Mouse (Mus musculus) neural tube, embryonic 11.5 days (tissue): ENCODE measurements around the gene Dock8. TPM values are rescaled to one million over a fixed set of nuclear protein-coding genes. Genes with fewer than 3 reads are reported as not detected.

Experiments
- ATAC-seq: fragments of 200-750 bp; cut with Nextera tagmentation; 2 replicates; pipeline ENCODE4 v1.8.0; 2017; ENCODE audit warnings: moderate number of reproducible peaks, mild to moderate bottlenecking, moderate TSS enrichment, moderate library complexity; ENCODE audit not compliant: insufficient read depth, low FRiP score, low TSS enrichment
- DNase-seq: peaks from one replicate; pipeline ENCODE4 v3.0.0-alpha.2; 2015; ENCODE audit warnings: low spot score
- H3K27ac ChIP-seq: fragments of 300-500 bp; sonication (generic); 2 replicates; pipeline ENCODE4 v1.5.1; 2014; ENCODE audit warnings: low read depth, mild to moderate bottlenecking, low read length
- H3K27me3 ChIP-seq: fragments of 300-500 bp; sonication (generic); 2 replicates; pipeline ENCODE4 v1.6.1; 2014; ENCODE audit warnings: mild to moderate bottlenecking, low read length, mixed read lengths; ENCODE audit not compliant: control insufficient read depth, insufficient read depth
- H3K36me3 ChIP-seq: fragments of 300-500 bp; sonication (generic); 2 replicates; pipeline ENCODE4 v1.6.1; 2014; ENCODE audit warnings: mild to moderate bottlenecking, low read length, moderate library complexity, mixed read lengths; ENCODE audit not compliant: control insufficient read depth, insufficient read depth
- H3K4me1 ChIP-seq: fragments of 300-500 bp; sonication (generic); 2 replicates; pipeline ENCODE4 v1.6.1; 2014; ENCODE audit warnings: low read length, mixed read lengths; ENCODE audit not compliant: control insufficient read depth, insufficient read depth
- H3K4me2 ChIP-seq: fragments of 300-500 bp; sonication (generic); 2 replicates; pipeline ENCODE4 v1.6.1; 2014; ENCODE audit warnings: low read depth, mild to moderate bottlenecking, moderate library complexity
- H3K4me3 ChIP-seq: fragments of 300-500 bp; sonication (generic); 2 replicates; pipeline ENCODE4 v1.5.1; 2014; ENCODE audit warnings: low read depth, low read length
- H3K9ac ChIP-seq: fragments of 300-500 bp; sonication (generic); 2 replicates; pipeline ENCODE4 v1.6.1; 2014; ENCODE audit warnings: mild to moderate bottlenecking, low read length
- H3K9me3 ChIP-seq: fragments of 300-500 bp; sonication (generic); 2 replicates; pipeline ENCODE4 v1.6.1; 2016; ENCODE audit warnings: low read length; ENCODE audit not compliant: control insufficient read depth
- WGBS: fragments of 180-500 bp; shearing (Covaris S2); extraction: QIAGEN DNeasy Blood & Tissue Kit; methylation state at CpG from one replicate; pipeline ENCODE4 v1.1.7; 2014; 5-methylcytosine and 5-hydroxymethylcytosine counted together
- polyA plus RNA-seq: library from polyadenylated mRNA; unstranded; fragments of >200 nt; fragmentation: Nextera tagmentation; extraction: Ambion mirVana; gene quantifications from 2 replicates; pipeline ENCODE4 v1.2.1, GENCODE M21; 2014

Dock8 gene
- polyA plus RNA-seq, 1 experiment from 2014 or later = 1.4 TPM

DNA sequence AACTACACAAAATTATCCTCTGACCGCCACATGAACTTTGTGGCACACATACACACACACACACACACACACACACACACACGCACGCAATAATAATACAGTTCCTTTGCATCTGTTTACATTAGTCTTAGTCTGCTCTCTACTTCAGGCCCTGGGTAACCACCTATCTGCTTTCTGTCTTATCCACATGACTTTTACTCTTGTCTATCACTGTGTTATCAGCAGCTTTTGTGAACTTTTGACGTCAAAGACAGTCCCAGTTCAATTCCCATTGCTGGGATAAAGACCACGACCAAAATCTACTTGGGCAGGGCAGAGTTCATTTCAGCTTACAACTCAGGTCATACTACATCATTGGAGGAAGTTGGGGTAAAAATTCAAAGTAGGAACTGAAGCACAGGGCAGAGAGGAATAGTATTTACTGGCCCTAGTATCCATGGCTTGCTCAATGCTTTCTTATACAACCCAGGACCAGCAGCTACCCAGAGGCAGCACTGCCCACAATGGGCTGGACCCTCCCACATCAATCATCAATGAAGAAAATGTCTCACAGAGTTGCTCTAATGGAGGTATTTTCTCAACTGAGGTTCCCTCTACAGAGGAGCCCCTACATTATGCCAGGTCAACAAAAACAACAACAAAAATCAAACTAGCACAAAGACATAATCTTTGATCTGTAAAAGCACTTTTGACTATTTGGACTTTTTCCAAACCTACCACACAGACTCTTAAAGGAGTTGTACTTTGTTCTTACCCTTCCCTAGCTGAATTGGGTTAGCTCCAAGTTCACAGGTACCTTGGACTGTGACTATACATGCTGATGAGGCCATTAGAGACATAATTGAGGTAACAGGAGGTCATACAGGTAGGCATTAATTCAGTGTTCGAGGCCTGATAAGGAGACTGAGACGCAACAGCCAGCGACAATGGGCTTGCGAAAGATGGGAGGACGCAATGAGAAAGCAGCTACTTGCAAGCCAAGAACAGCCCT is 20.2 kb upstream of the Dock8 start:
- no peaks in the 10 kb centered on the region for H3K9me3 ChIP-seq
- 92% methylated on average over 10 of the region's 10 CpGs for WGBS
- no peaks in the 10 kb centered on the region for H3K27me3 ChIP-seq
- H3K4me2 ChIP-seq = no peak overlapping the region
- DNase-seq = no peak
- H3K36me3 ChIP-seq = no peaks in the 10 kb centered on the region
- H3K9ac ChIP-seq = no peak overlapping the region
- no peak overlapping the region for H3K4me3 ChIP-seq
- no peak overlapping the region for H3K27ac ChIP-seq
- no peaks in the 10 kb centered on the region; the same call in 1 of the 2 replicates for H3K4me1 ChIP-seq
- no peak for ATAC-seq

DNA sequence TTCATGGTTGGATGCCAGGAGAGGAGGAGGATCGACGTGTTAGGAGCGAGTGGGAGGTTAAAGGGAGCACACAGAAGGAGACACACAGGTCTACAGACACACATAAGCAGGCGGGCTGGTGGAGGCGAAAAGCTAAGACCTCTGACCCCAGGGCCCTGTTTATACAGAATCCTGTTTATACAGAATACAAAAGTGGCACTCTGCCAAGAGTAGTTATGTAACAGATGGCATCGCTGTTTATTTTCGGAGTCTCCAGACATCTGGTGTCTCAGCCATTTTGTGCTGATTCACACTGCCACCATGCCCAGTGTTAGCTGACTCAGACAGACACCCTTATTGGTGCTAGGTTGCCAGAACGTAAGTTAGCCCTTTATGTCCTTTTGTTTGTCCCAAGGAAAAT is 18.0 kb upstream of the Dock8 start:
- Histone ChIP-seq H3K9ac (no peak overlapping the region), H3K4me3 (no peak overlapping the region), H3K4me1 (no peaks in the 10 kb centered on the region; the same call in 1 of the 2 replicates), H3K27ac (no peak overlapping the region), H3K27me3 (no peaks in the 10 kb centered on the region), H3K4me2 (no peak overlapping the region), H3K9me3 (no peaks in the 10 kb centered on the region), H3K36me3 (no peaks in the 10 kb centered on the region)
- ATAC-seq (no peak), DNase-seq (no peak)
- WGBS = 61% methylated on average over 8 of the region's 8 CpGs

DNA sequence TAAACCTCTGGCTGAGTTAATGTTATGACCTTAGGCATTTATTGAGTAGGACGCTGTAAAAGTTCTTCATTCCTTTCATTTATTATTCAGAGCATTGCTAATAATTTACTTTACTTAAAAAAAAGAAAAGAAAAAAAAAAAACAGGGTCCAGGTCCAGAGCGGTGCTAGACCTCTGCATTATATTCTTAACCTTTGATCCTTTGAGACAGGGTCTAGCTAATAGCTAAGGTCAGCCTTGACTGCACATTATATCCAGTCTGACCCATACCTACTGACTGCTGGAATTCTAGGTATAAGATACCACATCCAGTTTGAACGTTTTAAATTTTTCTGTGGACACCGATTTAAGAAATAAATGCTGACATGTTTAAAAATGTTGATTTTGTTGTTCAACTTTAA is 16.3 kb upstream of the Dock8 start:
- H3K4me3 ChIP-seq = no peak overlapping the region
- no peak for DNase-seq
- no peaks in the 10 kb centered on the region; the same call in 1 of the 2 replicates for H3K4me1 ChIP-seq
- ATAC-seq = no peak
- no peak overlapping the region for H3K27ac ChIP-seq
- whole genome bisulfite sequencing = 82% methylated on average over 4 of the region's 4 CpGs
- no peaks in the 10 kb centered on the region for H3K36me3 ChIP-seq
- no peak overlapping the region for H3K4me2 ChIP-seq
- no peaks in the 10 kb centered on the region for H3K27me3 ChIP-seq
- no peak overlapping the region for H3K9ac ChIP-seq
- H3K9me3 ChIP-seq = no peaks in the 10 kb centered on the region

DNA sequence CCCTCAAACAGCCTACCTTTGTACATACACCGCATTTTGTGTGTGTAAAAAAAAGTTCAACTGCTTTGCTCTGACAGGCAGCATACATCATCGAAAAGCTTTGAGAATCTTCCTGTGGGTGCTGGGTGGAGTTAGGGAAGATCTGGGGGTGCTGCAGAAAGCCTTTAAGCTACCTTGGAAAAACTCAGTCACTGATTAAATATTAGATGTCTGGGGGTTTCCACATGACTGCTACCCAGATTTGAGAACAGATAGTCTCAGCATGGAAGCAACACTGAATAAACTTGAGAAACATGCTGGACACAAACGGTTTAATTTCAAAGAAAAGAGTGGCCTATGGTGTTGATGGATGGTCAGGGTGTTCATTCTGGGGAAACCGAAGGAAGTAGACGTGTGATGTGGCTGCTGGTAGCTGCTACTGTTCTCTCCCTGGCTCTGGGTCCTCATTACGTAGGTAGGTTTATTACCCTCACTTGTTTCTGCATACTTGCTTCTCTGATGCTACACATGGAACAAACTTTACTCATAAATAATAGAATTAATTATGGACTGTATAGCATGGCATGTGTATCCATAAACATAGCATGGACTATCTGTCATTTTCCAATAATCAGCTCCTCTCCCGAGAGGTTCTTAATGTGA is 15.4 kb upstream of the Dock8 start:
- no peak for ATAC-seq
- Histone ChIP-seq H3K9me3 (no peaks in the 10 kb centered on the region), H3K9ac (no peak overlapping the region), H3K4me1 (no peaks in the 10 kb centered on the region; the same call in 1 of the 2 replicates), H3K36me3 (no peaks in the 10 kb centered on the region), H3K4me2 (no peak overlapping the region), H3K27me3 (no peaks in the 10 kb centered on the region), H3K27ac (no peak overlapping the region), H3K4me3 (no peak overlapping the region)
- WGBS = 74% methylated on average over 7 of the region's 7 CpGs
- no peak for DNase-seq

DNA sequence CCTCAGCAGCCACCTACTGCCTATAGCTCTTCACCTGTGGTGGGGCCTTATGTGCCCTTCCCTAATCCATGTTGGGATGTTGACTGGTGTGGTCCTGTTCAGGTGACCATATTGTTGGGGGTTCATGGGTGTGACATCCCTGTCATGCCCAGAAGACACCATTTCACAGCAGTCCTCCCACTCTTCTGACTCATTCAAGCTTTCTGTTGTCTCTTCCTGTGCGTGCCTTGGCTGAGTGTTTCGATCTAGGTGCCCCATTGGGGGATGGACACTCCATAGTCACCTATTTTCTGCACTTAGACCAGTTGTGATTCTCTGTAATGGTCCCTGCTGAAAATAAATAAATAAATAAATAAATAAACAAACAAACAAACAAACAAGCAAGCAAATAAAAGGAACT is 14.3 kb upstream of the Dock8 start:
- Histone ChIP-seq H3K27ac (no peak overlapping the region), H3K27me3 (no peaks in the 10 kb centered on the region), H3K4me2 (no peak overlapping the region), H3K4me1 (no peaks in the 10 kb centered on the region; the same call in 1 of the 2 replicates), H3K9me3 (no peaks in the 10 kb centered on the region), H3K9ac (no peak overlapping the region), H3K4me3 (no peak overlapping the region), H3K36me3 (no peaks in the 10 kb centered on the region)
- 96% methylated on average over 2 of the region's 2 CpGs for WGBS
- DNase-seq (no peak), ATAC-seq (no peak)

DNA sequence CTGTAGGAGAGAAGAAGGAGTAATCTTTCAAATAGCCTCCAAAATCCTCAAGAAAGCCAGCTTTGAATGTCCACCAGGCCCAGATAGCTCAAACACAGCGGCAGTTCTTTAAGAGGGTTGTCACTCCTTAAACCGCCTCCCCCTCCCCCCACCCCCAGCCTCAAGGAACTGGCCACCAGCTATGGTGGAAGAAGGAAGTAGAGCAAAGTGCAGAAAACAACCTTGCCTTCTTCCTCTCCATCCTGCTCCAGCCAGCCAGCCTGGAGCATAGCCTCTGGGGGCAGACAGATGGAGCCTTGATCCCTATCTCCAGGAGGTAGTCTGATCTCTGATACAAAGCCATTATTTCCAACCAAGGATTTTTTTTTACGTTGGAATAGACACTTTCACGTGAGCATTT is 12.0 kb upstream of the Dock8 start:
- Histone ChIP-seq H3K9ac (no peak overlapping the region), H3K4me1 (no peaks in the 10 kb centered on the region), H3K4me2 (no peak overlapping the region), H3K36me3 (no peaks in the 10 kb centered on the region), H3K9me3 (no peaks in the 10 kb centered on the region), H3K27ac (no peak overlapping the region), H3K4me3 (no peak overlapping the region), H3K27me3 (no peaks in the 10 kb centered on the region)
- 76% methylated on average over 4 of the region's 4 CpGs for WGBS
- no peak for DNase-seq
- ATAC-seq = no peak

- no peaks in the 10 kb centered on the region for H3K27me3 ChIP-seq
- H3K36me3 ChIP-seq = no peaks in the 10 kb centered on the region
- H3K9me3 ChIP-seq = no peaks in the 10 kb centered on the region
- DNase-seq (no peak), ATAC-seq (no peak)
- no peak overlapping the region for H3K9ac ChIP-seq
- no peak overlapping the region for H3K4me3 ChIP-seq
- H3K27ac ChIP-seq = no peak overlapping the region
- H3K4me1 ChIP-seq = no peaks in the 10 kb centered on the region
- WGBS = 89% methylated on average over 5 of the region's 5 CpGs
- H3K4me2 ChIP-seq = no peak overlapping the region
These were observed 10.5 kb upstream of the Dock8 start for GRCm38 (mm10) chr19:24988831-24989230.

- DNase-seq = no peak
- no peak overlapping the region for H3K4me3 ChIP-seq
- 79% methylated on average over 7 of the region's 7 CpGs for WGBS
- no peaks in the 10 kb centered on the region for H3K4me1 ChIP-seq
- H3K9ac ChIP-seq = no peak overlapping the region
- no peaks in the 10 kb centered on the region for H3K9me3 ChIP-seq
- no peaks in the 10 kb centered on the region for H3K36me3 ChIP-seq
- H3K4me2 ChIP-seq = no peak overlapping the region
- no peaks in the 10 kb centered on the region for H3K27me3 ChIP-seq
- ATAC-seq = no peak
- H3K27ac ChIP-seq = no peak overlapping the region
These were observed 9.1 kb upstream of the Dock8 start for GRCm38 (mm10) chr19:24990138-24990822.
